Mouse (Mus musculus) layer of hippocampus, adult 18-20 months (tissue): ENCODE data around the gene Htatip2. TPM values are rescaled to one million over a fixed set of nuclear protein-coding genes. Genes with fewer than 3 reads are reported as not detected.

ENCODE experiments used
- DNase-seq, 2 experiments: peaks; one replicate each; pipeline ENCODE4 v3.0.0; 2022; ENCODE audit warnings: low spot score in 2 of 2
- total RNA-seq, 2 experiments: library from RNA; stranded (reverse); gene quantifications; 2 replicates each; pipeline ENCODE4 v1.2.3; 2021

Htatip2 gene
- total RNA-seq, 2 experiments from 2014 or later: 11.1 to 12.3 TPM

GRCm38 (mm10) chr7:49785141-49785540 is 26.2 kb downstream of the Htatip2 start:
- DNase-seq: no peak

GRCm38 (mm10) chr7:49786618-49787382 is 27.9 kb downstream of the Htatip2 start:
- peak in 1 of 2 experiments; percentile 62 for DNase-seq

- DNase-seq: no peak
Observed at GRCm38 (mm10) chr7:49787383-49787645, 28.4 kb downstream of the Htatip2 start.

- DNase-seq: no peak
Observed at GRCm38 (mm10) chr7:49794304-49794703, 35.4 kb downstream of the Htatip2 start.

- DNase-seq: no peak
Observed at GRCm38 (mm10) chr7:49797171-49797570, 38.3 kb downstream of the Htatip2 start.

GRCm38 (mm10) chr7:49803511-49803910 is 44.6 kb downstream of the Htatip2 start:
- no peak for DNase-seq

GRCm38 (mm10) chr7:49804638-49805165 is 45.8 kb downstream of the Htatip2 start:
- DNase-seq: no peak

- DNase-seq: no peak
Observed at GRCm38 (mm10) chr7:49805618-49806017, 46.7 kb downstream of the Htatip2 start.

GRCm38 (mm10) chr7:49807093-49807682 is 48.3 kb downstream of the Htatip2 start:
- DNase-seq: no peak

GRCm38 (mm10) chr7:49807846-49808622 is 49.1 kb downstream of the Htatip2 start:
- DNase-seq: no peak

GRCm38 (mm10) chr7:49809100-49809499 is 50.2 kb downstream of the Htatip2 start:
- no peak for DNase-seq

GRCm38 (mm10) chr7:49809562-49809961 is 50.6 kb downstream of the Htatip2 start:
- DNase-seq: no peak

- DNase-seq: peak in 1 of 2 experiments; percentile 49
Observed at GRCm38 (mm10) chr7:49811346-49811745, 52.4 kb downstream of the Htatip2 start.

GRCm38 (mm10) chr7:49819393-49819792 is 60.5 kb downstream of the Htatip2 start:
- no peak for DNase-seq

GRCm38 (mm10) chr7:49821370-49821769 is 62.5 kb downstream of the Htatip2 start:
- no peak for DNase-seq

GRCm38 (mm10) chr7:49822028-49822427 is 63.1 kb downstream of the Htatip2 start:
- DNase-seq: no peak

Other genes starting within 250 kb of the Htatip2 start
- gene Dbx1, start 122.3 kb upstream of the Htatip2 start, total RNA-seq: not detected
- 10 to 100 TPM; 31.9 to 34.7 TPM for gene Prmt3, start 19.2 kb downstream of the Htatip2 start, total RNA-seq
- under 1 TPM; 0.05 to 0.07 TPM for gene Slc6a5, start 151.0 kb downstream of the Htatip2 start, total RNA-seq
- gene Nell1, start 215.7 kb downstream of the Htatip2 start, total RNA-seq: 10 to 100 TPM; 46.5 to 53.6 TPM